Mouse (Mus musculus): ENCODE results near the gene Arhgap27. TPM values are rescaled to one million over a fixed set of nuclear protein-coding genes. Genes with fewer than 3 reads are reported as not detected.
"Not testable (repeated sequence)": the region's sequence is repeated elsewhere in the genome, so short reads cannot be mapped to it uniquely, and the experiment has no call there.

Gene Arhgap27
- total RNA-seq, 2 experiments from 2014 or later = 7.9 to 9.6 TPM

- no peak for DNase-seq
These were observed 70.6 kb downstream of the Arhgap27 start for GRCm38 (mm10) chr11:103292890-103293287.

GRCm38 (mm10) chr11:103292152-103292889, 71.2 kb downstream of the Arhgap27 start:
- no peak for DNase-seq

GRCm38 (mm10) chr11:103290841-103291240, 72.7 kb downstream of the Arhgap27 start:
- DNase-seq = not testable (repeated sequence)

- DNase-seq = no peak
These were observed 75.1 kb downstream of the Arhgap27 start for GRCm38 (mm10) chr11:103288291-103288963.

- DNase-seq = no peak
These were observed 76.6 kb downstream of the Arhgap27 start for GRCm38 (mm10) chr11:103286910-103287309.

- DNase-seq = no peak
These were observed 77.5 kb downstream of the Arhgap27 start for GRCm38 (mm10) chr11:103285951-103286350.

- DNase-seq = no peak
These were observed 78.2 kb downstream of the Arhgap27 start for GRCm38 (mm10) chr11:103285276-103285675.

GRCm38 (mm10) chr11:103281784-103282183, 81.7 kb downstream of the Arhgap27 start:
- DNase-seq = no peak

Other genes with a start within 250 kb of the Arhgap27 start
- gene Hexim1, start 247.5 kb downstream of the Arhgap27 start, total RNA-seq (2021) = 10 to 100 TPM; 52.7 to 56.1 TPM
- 10 to 100 TPM; 14.8 to 14.9 TPM for gene Hexim2, start 231.3 kb downstream of the Arhgap27 start, total RNA-seq (2021)
- 100 to 1,000 TPM; 136 to 154 TPM for gene Fmnl1, start 192.6 kb downstream of the Arhgap27 start, total RNA-seq (2021)
- 1 to 10 TPM; 1.5 to 2.3 TPM for gene 1700023F06Rik, start 155.1 kb downstream of the Arhgap27 start, total RNA-seq (2021)
- gene Spata32, start 145.3 kb downstream of the Arhgap27 start, total RNA-seq (2021) = 1 to 10 TPM in 1 of 2 experiments, under 1 TPM in 1; 0.72 to 1.6 TPM
- 1 to 10 TPM; 3.2 to 4.3 TPM for gene Map3k14, start 96.2 kb downstream of the Arhgap27 start, total RNA-seq (2021)
- gene Plekhm1, start 49.0 kb upstream of the Arhgap27 start, total RNA-seq (2021) = 10 to 100 TPM; 18.8 to 20.6 TPM
- not detected for gene Lrrc37a, start 140.9 kb upstream of the Arhgap27 start, total RNA-seq (2021)

All from layer of hippocampus, postnatal 36 days (tissue).